Mouse (Mus musculus): ENCODE results near the gene Jmjd7.

- no peak for TF ChIP-seq CTCF (IDR thresholded peaks at IDR 0.05; ENCODE audit: low read depth, low read length)
- TF ChIP-seq POLR2AphosphoS5 (IDR thresholded peaks at IDR 0.05; ENCODE audit: insufficient replicate concordance, low read depth, low read length): no peak
- no peak for TF ChIP-seq TAL1 (conservative IDR thresholded peaks at IDR 0.05; ENCODE audit: low read depth, low read length)
- no peak for TF ChIP-seq GATA1 (IDR thresholded peaks at IDR 0.05; ENCODE audit: borderline replicate concordance, low read length)
These were observed 32.2 kb downstream of the Jmjd7 start for GRCm38 (mm10) chr2:120059466-120059865.
